Mouse (Mus musculus) cerebellum, postnatal 14 days (tissue): Measurements from ENCODE around the gene Neurl4.
"Not testable (repeated sequence)": the region's sequence is repeated elsewhere in the genome, so short reads cannot be mapped to it uniquely, and the experiment has no call there.

ENCODE experiments used
- DNase-seq, 2 experiments: peaks; one replicate each; pipeline ENCODE4 v3.0.0; 2021; ENCODE audit warnings: mixed read lengths in 2 of 2

Neurl4 gene

GRCm38 (mm10) chr11:69934681-69935080 lies 33.8 kb downstream of the Neurl4 start:
- no peak for DNase-seq

GRCm38 (mm10) chr11:69935137-69935879 lies 34.4 kb downstream of the Neurl4 start, which contains the start of gene Ybx2:
Ybx2 (plus strand) TSS chr11:69935796.
- peak; percentile 98 to 99 for DNase-seq

- peak; percentile 48 to 70 for DNase-seq
Observed at GRCm38 (mm10) chr11:69936156-69936555, 35.3 kb downstream of the Neurl4 start.

- peak in 1 of 2 experiments; percentile 64 for DNase-seq
Observed at GRCm38 (mm10) chr11:69936714-69937347, 36.0 kb downstream of the Neurl4 start.

GRCm38 (mm10) chr11:69937385-69937784 lies 36.5 kb downstream of the Neurl4 start:
- no peak for DNase-seq

- no peak for DNase-seq
Observed at GRCm38 (mm10) chr11:69937834-69938233, 37.0 kb downstream of the Neurl4 start.

- no peak for DNase-seq
Observed at GRCm38 (mm10) chr11:69938401-69938979, 37.6 kb downstream of the Neurl4 start.

GRCm38 (mm10) chr11:69939181-69939580 lies 38.3 kb downstream of the Neurl4 start:
- no peak for DNase-seq

- DNase-seq = no peak
Observed at GRCm38 (mm10) chr11:69939731-69940130, 38.9 kb downstream of the Neurl4 start.

- peak; percentile 72 to 85 for DNase-seq
Observed at GRCm38 (mm10) chr11:69940962-69941361, 40.1 kb downstream of the Neurl4 start.

- DNase-seq = no peak
Observed at GRCm38 (mm10) chr11:69945216-69945615, 44.3 kb downstream of the Neurl4 start.

- DNase-seq = peak in 1 of 2 experiments; percentile 31
Observed at GRCm38 (mm10) chr11:69945997-69946891, 45.4 kb downstream of the Neurl4 start.

- peak in 1 of 2 experiments; percentile 57 for DNase-seq
Observed at GRCm38 (mm10) chr11:69947337-69948065, 46.6 kb downstream of the Neurl4 start.

- peak; percentile 82 to 92 for DNase-seq
Observed at GRCm38 (mm10) chr11:69948066-69948762, 47.3 kb downstream of the Neurl4 start, which contains the start of gene Slc2a4. Slc2a4 (minus strand) TSS chr11:69948188.

GRCm38 (mm10) chr11:69948763-69949150 lies 47.9 kb downstream of the Neurl4 start:
- peak; percentile 90 to 95 for DNase-seq

- DNase-seq = peak in 1 of 2 experiments; percentile 48
Observed at GRCm38 (mm10) chr11:69950807-69951459, 50.1 kb downstream of the Neurl4 start.

- no peak for DNase-seq
Observed at GRCm38 (mm10) chr11:69952274-69952673, 51.4 kb downstream of the Neurl4 start.

GRCm38 (mm10) chr11:69953267-69953915 lies 52.5 kb downstream of the Neurl4 start:
- DNase-seq = no peak

GRCm38 (mm10) chr11:69955618-69956017 lies 54.7 kb downstream of the Neurl4 start:
- DNase-seq = not testable (repeated sequence)

GRCm38 (mm10) chr11:69956218-69956617 lies 55.3 kb downstream of the Neurl4 start:
- no peak for DNase-seq
